Mouse (Mus musculus) midbrain, embryonic 11.5 days (tissue): ENCODE data around the gene B3galnt2. TPM values are rescaled to one million over a fixed set of nuclear protein-coding genes. Genes with fewer than 3 reads are reported as not detected.
"Not testable (repeated sequence)": the region's sequence is repeated elsewhere in the genome, so short reads cannot be mapped to it uniquely, and the experiment has no call there.

Experiments used
- ATAC-seq: fragments of 200-750 bp; cut with Nextera tagmentation; 2 replicates; pipeline ENCODE4 v1.8.0; 2017; ENCODE audit warnings: moderate TSS enrichment, moderate library complexity; ENCODE audit not compliant: low FRiP score
- DNase-seq: peaks from one replicate; pipeline ENCODE4 v3.0.0; 2015; ENCODE audit warnings: low spot score; ENCODE audit errors: missing footprints
- H3K27ac ChIP-seq: fragments of 300-500 bp; sonication (generic); 2 replicates; pipeline ENCODE4 v1.5.1; 2014; ENCODE audit warnings: low read depth, low read length
- H3K27me3 ChIP-seq: fragments of 300-500 bp; sonication (generic); 2 replicates; pipeline ENCODE4 v1.6.1; 2014; ENCODE audit warnings: mild to moderate bottlenecking, low read length, moderate library complexity, mixed read lengths; ENCODE audit not compliant: control insufficient read depth, insufficient read depth
- H3K36me3 ChIP-seq: fragments of 300-500 bp; sonication (generic); 2 replicates; pipeline ENCODE4 v1.6.1; 2014; ENCODE audit warnings: mild to moderate bottlenecking, low read length, moderate library complexity, mixed read lengths; ENCODE audit not compliant: control insufficient read depth, insufficient read depth
- H3K4me1 ChIP-seq: fragments of 300-500 bp; sonication (generic); 2 replicates; pipeline ENCODE4 v1.6.1; 2014; ENCODE audit warnings: low read length; ENCODE audit not compliant: control insufficient read depth, insufficient read depth
- H3K4me2 ChIP-seq: fragments of 300-500 bp; sonication (generic); 2 replicates; pipeline ENCODE4 v1.6.1; 2014; ENCODE audit warnings: mild to moderate bottlenecking, moderate library complexity
- H3K4me3 ChIP-seq: fragments of 300-500 bp; sonication (generic); 2 replicates; pipeline ENCODE4 v1.5.1; 2014; ENCODE audit warnings: low read depth, low read length
- H3K9ac ChIP-seq: fragments of 300-500 bp; sonication (generic); 2 replicates; pipeline ENCODE4 v1.6.1; 2014; ENCODE audit warnings: low read length
- H3K9me3 ChIP-seq: fragments of 300-500 bp; sonication (generic); 2 replicates; pipeline ENCODE4 v1.6.1; 2016; ENCODE audit warnings: low read length; ENCODE audit not compliant: control insufficient read depth
- WGBS: fragments of 180-500 bp; shearing (Covaris S2); extraction: QIAGEN DNeasy Blood & Tissue Kit; methylation state at CpG from one replicate; pipeline ENCODE4 v1.1.7; 2014; 5-methylcytosine and 5-hydroxymethylcytosine counted together
- polyA plus RNA-seq: library from polyadenylated mRNA; unstranded; fragments of >200 nt; fragmentation: Nextera tagmentation; extraction: Ambion mirVana; gene quantifications from 2 replicates; pipeline ENCODE4 v1.2.1, GENCODE M21; 2014

The B3galnt2 gene
- polyA plus RNA-seq, 1 experiment from 2014 or later: 35.4 TPM

DNA sequence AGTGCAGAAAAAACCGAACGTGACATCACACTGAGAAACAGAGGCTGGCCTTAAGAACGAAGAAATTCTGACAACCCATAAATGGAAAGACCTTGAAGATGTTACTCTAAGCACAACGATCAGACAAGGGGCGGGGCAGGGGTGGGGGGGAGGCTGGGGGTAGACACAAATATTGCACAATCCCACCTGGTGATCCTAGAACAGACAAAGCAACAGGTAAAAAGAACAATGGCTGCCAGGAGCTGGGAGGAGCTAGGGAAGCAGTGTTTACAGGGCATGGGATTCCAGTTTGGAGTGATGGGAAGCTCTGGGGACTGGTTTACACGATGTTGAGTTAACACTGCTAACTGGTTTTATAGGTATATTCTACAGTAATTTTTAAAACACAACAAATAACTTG is 61.3 kb downstream of the B3galnt2 start:
- Histone ChIP-seq H3K4me3 (no peak overlapping the region), H3K4me1 (no peaks in the 10 kb centered on the region), H3K27me3 (no peaks in the 10 kb centered on the region), H3K27ac (no peak overlapping the region), H3K4me2 (no peak overlapping the region), H3K9ac (no peak overlapping the region), H3K9me3 (no peaks in the 10 kb centered on the region), H3K36me3 (peaks cover 2% of the 10 kb centered on the region)
- 92% methylated on average over 6 of the region's 6 CpGs for WGBS
- no peak for DNase-seq
- ATAC-seq: no peak

DNA sequence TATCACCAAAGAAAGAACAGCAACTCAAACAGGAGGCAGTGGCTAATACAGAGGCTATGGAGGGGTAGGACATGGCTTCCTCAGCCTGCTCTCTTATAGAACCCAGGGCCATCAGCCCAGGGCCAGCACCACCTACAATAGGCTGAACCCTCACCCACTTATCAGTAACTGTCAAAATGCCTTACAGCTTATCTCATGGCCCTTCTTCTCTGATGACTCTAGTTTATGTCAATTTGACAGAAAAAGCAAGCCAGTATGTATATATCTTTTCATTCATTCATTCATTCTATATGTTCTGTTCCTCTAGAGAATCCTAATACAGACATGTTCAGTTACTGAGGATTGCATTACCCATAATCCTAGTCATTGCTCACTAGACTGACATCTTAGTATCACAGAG is 64.0 kb downstream of the B3galnt2 start:
- no peak for DNase-seq
- Histone ChIP-seq H3K9me3 (no peaks in the 10 kb centered on the region), H3K36me3 (peaks cover 2% of the 10 kb centered on the region; the same call in 1 of the 2 replicates), H3K9ac (no peak overlapping the region), H3K27ac (no peak overlapping the region), H3K27me3 (no peaks in the 10 kb centered on the region), H3K4me2 (no peak overlapping the region), H3K4me3 (no peak overlapping the region), H3K4me1 (no peaks in the 10 kb centered on the region)
- no peak for ATAC-seq

DNA sequence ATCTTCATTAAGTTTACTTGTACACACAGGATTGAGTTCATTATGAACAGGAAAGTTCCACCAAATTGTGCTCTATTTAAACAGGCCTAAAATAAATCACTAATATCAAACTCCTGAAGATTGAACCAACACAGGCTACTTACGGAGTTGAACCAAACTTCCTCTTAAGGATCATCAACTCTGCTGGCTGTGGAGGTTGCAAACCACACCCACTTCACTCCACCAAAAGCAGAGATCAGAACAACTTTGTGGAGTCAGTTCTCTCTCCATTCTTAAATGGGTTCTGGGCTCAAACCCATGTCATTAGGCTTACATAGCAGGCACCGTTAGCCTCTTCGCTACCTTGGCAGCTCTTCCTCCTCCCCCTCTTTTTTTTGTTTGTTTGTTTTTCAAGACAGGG is 64.6 kb downstream of the B3galnt2 start:
- no peak overlapping the region for H3K27ac ChIP-seq
- H3K9ac ChIP-seq: no peak overlapping the region
- H3K9me3 ChIP-seq: no peaks in the 10 kb centered on the region
- H3K4me1 ChIP-seq: no peaks in the 10 kb centered on the region
- H3K36me3 ChIP-seq: peaks cover 2% of the 10 kb centered on the region; the same call in 1 of the 2 replicates
- ATAC-seq (no peak), DNase-seq (no peak)
- H3K4me2 ChIP-seq: no peak overlapping the region
- 88% methylated on average over 3 of the region's 3 CpGs for whole genome bisulfite sequencing
- no peak overlapping the region for H3K4me3 ChIP-seq
- no peaks in the 10 kb centered on the region for H3K27me3 ChIP-seq

DNA sequence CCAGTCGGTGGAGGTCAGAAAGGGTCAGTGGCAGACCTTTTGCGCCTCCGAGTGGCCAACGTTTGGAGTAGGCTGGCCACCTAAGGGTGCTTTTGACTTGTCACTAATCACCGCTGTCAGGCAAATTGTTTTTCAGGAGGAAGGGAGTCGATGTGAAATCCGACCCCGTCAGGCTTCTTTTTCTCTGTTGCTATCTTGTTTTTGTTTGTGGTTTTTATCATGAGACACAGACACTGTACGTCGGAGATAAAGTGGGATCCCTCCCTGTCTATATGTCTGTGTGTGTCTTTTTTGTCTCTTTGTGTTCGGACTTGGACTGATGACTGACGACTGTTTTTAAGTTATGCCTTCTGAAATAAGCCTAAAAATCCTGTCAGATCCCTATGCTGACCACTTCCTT is 67.1 kb downstream of the B3galnt2 start:
- H3K27ac ChIP-seq, DNase-seq, H3K27me3 ChIP-seq, H3K36me3 ChIP-seq, H3K4me3 ChIP-seq, H3K9me3 ChIP-seq, ATAC-seq, H3K4me1 ChIP-seq, H3K9ac ChIP-seq, H3K4me2 ChIP-seq: not testable (repeated sequence)
- WGBS: 72% methylated on average over 9 of the region's 12 CpGs

DNA sequence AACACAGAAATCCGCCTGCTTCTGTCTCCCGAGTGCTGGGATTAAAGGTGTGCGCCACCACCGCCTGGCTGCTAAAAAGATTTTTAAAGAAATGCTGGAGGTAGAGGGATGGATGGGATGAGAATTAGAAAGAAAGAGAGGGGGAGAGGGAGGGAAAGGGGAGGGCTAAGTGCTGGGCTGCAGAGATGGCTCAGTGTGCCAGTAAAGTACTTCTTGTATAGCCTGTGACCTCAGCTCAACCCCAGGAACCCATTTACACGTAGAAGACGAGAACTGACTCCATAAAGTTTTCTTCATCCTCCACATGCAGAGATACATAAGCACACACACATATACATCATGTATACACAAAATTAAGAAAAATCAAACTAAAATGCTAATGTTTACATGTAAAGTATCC is 71.3 kb downstream of the B3galnt2 start:
- ATAC-seq (no peak), DNase-seq (no peak)
- 95% methylated on average over 6 of the region's 6 CpGs for WGBS
- no peak overlapping the region for H3K9ac ChIP-seq
- H3K27me3 ChIP-seq: no peaks in the 10 kb centered on the region
- H3K4me1 ChIP-seq: no peaks in the 10 kb centered on the region
- no peaks in the 10 kb centered on the region for H3K9me3 ChIP-seq
- H3K4me3 ChIP-seq: no peak overlapping the region
- H3K27ac ChIP-seq: no peak overlapping the region
- no peaks in the 10 kb centered on the region; the same call in 1 of the 2 replicates for H3K36me3 ChIP-seq
- no peak overlapping the region for H3K4me2 ChIP-seq

DNA sequence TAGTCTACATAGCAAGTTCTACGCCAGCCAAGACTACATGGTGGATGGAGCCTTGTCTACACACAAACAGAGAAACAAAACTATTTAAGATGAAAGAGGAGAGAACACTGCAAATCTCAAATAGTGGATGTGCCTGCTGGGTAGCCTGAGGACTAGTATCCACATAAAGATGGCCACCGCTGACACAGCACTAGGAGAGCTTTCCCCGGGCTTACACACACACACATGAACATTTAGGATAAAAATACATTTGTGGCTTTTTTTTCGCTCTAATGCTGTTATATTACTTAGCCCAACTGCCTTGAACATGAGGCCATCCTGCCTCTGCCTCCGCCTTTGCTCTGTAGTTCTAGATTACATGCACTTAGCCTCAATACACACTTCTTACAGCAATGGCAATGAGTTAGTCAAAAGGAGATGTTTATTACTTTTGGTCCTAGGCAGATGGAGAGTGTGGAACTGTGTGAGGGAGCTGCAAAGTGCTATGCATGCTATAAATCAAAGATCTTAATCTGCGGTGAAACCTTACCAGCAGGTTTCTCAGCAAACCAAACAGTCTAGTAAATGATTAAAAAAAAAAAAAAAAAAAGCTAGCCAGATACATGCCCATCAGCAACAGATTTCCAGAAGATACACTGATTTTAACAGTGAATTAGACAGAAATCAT is 72.0 kb downstream of the B3galnt2 start:
- WGBS: 92% methylated on average over 6 of the region's 6 CpGs

DNA sequence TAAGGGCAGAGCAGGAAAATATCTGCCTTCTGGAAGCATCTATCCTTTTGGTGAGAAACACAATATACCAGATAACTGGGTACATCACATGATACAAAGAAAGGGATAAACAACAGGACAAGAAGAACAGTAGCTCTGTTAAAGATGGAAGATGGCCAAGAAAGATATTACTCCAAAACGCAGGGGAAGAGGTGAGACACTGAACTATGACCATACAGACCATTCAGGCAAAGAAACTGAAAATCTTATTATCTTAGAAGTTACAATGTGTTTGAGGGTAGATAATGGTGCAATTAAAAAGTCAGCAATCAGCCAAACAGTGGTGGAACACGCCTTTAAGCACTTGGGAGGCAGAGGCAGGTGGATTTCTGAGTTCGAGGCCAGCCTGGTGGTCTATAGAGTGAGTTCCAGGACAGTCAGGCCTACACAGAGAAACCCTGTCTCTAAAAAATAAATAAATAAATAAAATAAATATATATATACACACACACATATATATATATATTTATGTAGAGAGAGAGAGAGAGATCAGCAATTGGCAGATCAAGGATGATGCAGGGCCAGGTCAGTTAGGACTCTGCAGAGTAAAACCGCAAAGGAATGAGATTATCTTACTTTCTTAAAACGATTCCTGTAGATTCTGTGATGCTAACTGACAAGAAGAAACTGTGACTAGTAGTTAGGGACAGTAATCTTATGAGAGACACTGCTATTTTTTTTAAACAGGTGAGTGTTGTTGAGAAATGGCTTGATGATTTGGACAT is 79.2 kb downstream of the B3galnt2 start:
- 90% methylated on average over 5 of the region's 5 CpGs for WGBS
- no peaks in the 10 kb centered on the region; the same call in 1 of the 2 replicates for H3K36me3 ChIP-seq
- H3K27ac ChIP-seq: no peak overlapping the region
- ATAC-seq: no peak
- H3K4me1 ChIP-seq: peaks cover 3% of the 10 kb centered on the region; the same call in 1 of the 2 replicates
- no peak overlapping the region for H3K4me3 ChIP-seq
- no peak for DNase-seq
- no peaks in the 10 kb centered on the region for H3K27me3 ChIP-seq
- no peak overlapping the region for H3K9ac ChIP-seq
- H3K9me3 ChIP-seq: no peaks in the 10 kb centered on the region
- no peak overlapping the region for H3K4me2 ChIP-seq

More for the DNA sequence above, 72.0 kb downstream of the B3galnt2 start:
- Histone ChIP-seq H3K9ac (no peak overlapping the region), H3K9me3 (no peaks in the 10 kb centered on the region), H3K4me1 (no peaks in the 10 kb centered on the region), H3K4me2 (no peak overlapping the region), H3K36me3 (no peaks in the 10 kb centered on the region; the same call in 1 of the 2 replicates), H3K27me3 (no peaks in the 10 kb centered on the region), H3K4me3 (no peak overlapping the region), H3K27ac (no peak overlapping the region)
- ATAC-seq: no peak
- no peak for DNase-seq

DNA sequence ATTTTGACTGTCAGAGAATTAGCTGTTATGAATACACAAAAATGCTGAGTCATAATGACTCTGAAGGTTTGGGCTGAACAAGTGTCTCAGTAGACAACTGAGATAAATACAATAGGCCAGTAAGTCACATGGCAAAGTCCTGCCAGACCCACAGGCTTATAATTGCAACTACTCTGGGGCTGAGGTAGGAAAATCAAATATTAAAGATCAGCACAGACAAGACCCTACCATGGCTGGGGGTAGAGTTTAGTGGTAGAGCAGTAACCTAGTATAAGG is 79.7 kb downstream of the B3galnt2 start:
- no peaks in the 10 kb centered on the region for H3K9me3 ChIP-seq
- no peaks in the 10 kb centered on the region; the same call in 1 of the 2 replicates for H3K36me3 ChIP-seq
- H3K27me3 ChIP-seq: no peaks in the 10 kb centered on the region
- ATAC-seq (no peak), DNase-seq (no peak)
- H3K4me1 ChIP-seq: peaks cover 8% of the 10 kb centered on the region; the same call in 1 of the 2 replicates
- H3K4me3 ChIP-seq: no peak overlapping the region
- H3K4me2 ChIP-seq: no peak overlapping the region
- no peak overlapping the region for H3K27ac ChIP-seq
- H3K9ac ChIP-seq: no peak overlapping the region

DNA sequence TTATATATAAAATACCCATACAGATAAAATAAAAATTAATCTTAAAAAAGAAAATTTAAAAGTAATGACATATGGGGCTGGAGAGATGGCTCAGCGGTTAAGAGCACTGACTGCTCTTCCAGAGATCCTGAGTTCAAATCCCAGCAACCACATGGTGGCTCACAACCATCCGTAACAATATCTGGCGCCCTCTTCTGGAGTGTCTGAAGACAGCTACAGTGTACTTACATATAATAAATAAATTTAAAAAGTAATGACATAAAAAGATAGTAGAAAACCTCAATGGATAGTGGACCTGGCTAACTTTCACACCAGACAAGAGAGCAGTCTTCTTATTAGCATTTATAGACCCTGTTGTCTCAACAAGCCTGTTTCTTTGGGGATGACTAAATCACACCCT is 81.1 kb downstream of the B3galnt2 start:
- H3K4me1 ChIP-seq, H3K4me3 ChIP-seq, H3K36me3 ChIP-seq, ATAC-seq, DNase-seq, H3K4me2 ChIP-seq, H3K9me3 ChIP-seq, H3K27ac ChIP-seq, H3K27me3 ChIP-seq, H3K9ac ChIP-seq: not testable (repeated sequence)
- WGBS: 91% methylated on average over 3 of the region's 3 CpGs
